Mouse (Mus musculus) E14TG2a.4 (cell line): ENCODE measurements at regions not wholly inside any gene's neighbourhood (a gene's known extent, or its start where the extent isn't known, plus 50 kb on each side); places are given as distances from the start of the nearest gene placed in this dataset.

Experiments
- CTCF ChIP-seq: conservative IDR thresholded peaks from 2 replicates; pipeline ENCODE4 v1.5.1; 2014; ENCODE audit warnings: low read length
- NANOG ChIP-seq: IDR thresholded peaks from 2 replicates; pipeline ENCODE4 v1.6.1; 2014; ENCODE audit warnings: borderline replicate concordance, low read length, mixed read lengths
- POU5F1 ChIP-seq: IDR thresholded peaks from 2 replicates; pipeline ENCODE4 v1.6.1; 2014; ENCODE audit warnings: low read length, borderline replicate concordance

- TF ChIP-seq CTCF (no peak), NANOG (no peak), POU5F1 (no peak)
Measured at GRCm38 (mm10) chr2:159491090-159491489, 696.5 kb downstream of the Dhx35 start.
